Mouse (Mus musculus): ENCODE data around the gene Ap2m1. TPM values are rescaled to one million over a fixed set of nuclear protein-coding genes. Genes with fewer than 3 reads are reported as not detected.

Gene Ap2m1
- total RNA-seq, 1 experiment from 2014 or later = 165 TPM

- no peak for ATAC-seq (replicated peaks; ENCODE audit: low read depth, poor library complexity, severe bottlenecking)
Measured at GRCm38 (mm10) chr16:20523886-20524285, 11.4 kb upstream of the Ap2m1 start.

DNA sequence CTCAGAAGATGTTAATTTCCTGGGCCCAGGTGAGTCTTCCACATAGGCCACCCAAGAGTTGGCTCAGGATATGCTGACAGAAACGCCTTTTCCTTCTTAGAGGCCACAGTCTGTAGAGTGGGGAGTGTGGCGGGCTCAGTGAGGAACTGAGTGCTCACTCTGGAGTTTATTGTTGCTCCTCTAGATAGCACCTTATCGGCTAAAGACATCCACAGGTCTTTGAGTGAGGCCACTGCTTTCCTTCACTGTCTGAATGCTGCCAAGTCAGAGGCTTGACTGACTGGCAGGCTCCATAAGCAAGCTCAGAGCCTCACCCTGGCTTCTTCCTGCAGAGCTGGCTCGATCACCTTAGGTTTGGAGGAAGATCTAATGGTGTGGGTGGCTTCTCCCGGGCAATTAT lies 6.5 kb upstream of the Ap2m1 start:
- ATAC-seq (replicated peaks; ENCODE audit: low read depth, poor library complexity, severe bottlenecking) = 0 out of 2 replicates have a peak, but pooled peaks have one; percentile 15

GRCm38 (mm10) chr16:20529375-20529774 lies 5.9 kb upstream of the Ap2m1 start:
- ATAC-seq (replicated peaks; ENCODE audit: low read depth, poor library complexity, severe bottlenecking) = no peak

GRCm38 (mm10) chr16:20530941-20531340 lies 4.3 kb upstream of the Ap2m1 start:
- ATAC-seq (replicated peaks; ENCODE audit: low read depth, poor library complexity, severe bottlenecking) = no peak

- no peak for ATAC-seq (replicated peaks; ENCODE audit: low read depth, poor library complexity, severe bottlenecking)
Measured at GRCm38 (mm10) chr16:20534617-20535295, 522 bp upstream of the Ap2m1 start.

DNA sequence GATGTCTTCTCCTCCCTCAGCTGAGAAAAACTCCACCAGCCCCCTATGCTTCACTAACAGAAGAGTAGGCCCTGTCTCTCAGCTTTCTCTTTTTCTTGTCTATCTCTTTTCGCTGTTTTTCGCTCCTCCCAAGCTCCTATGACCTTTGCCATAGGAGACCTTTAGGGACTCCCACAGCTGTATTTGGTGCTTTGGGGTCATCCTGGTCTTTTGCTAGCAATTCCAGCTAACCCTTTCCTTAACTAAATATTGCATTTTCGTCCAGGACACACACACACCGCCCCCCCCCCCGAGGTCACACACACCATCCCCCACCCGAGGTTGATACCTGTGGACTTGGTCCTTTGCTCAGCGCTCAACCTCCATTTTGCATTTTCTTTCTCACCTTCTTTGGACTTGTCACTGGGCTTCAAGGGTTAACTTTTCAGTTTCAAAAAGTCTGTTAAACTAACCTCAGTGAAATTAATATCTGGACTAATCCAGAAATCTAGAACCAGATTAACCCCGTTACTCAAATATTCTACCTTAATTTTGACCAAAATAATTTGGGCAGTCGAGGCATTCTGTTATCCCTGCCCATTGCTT lies 895 bp downstream of the Ap2m1 start:
- ATAC-seq (replicated peaks; ENCODE audit: low read depth, poor library complexity, severe bottlenecking) = no peak

DNA sequence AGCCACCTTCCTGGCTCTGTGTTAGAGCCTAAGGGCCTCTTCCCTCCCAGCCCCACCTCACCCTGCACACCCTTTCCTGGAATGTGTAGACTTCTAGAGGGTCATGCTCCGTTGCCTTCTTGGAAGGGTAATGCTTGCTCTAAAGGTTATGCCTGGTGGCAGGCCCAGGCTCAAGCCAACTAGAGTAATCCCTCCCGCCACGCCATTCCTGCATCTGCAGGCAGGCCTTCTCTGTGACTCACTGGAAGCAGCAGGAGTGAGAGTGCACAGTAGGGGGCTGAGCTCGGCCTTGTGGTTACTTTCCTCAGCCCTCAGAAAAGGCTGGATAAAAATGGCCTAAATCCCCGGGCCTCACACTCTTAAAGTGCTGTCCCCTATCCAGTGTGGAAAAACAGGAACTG lies 1.8 kb downstream of the Ap2m1 start:
- ATAC-seq (replicated peaks; ENCODE audit: low read depth, poor library complexity, severe bottlenecking) = no peak

GRCm38 (mm10) chr16:20537601-20538320 lies 2.5 kb downstream of the Ap2m1 start:
- no peak for ATAC-seq (replicated peaks; ENCODE audit: low read depth, poor library complexity, severe bottlenecking)

DNA sequence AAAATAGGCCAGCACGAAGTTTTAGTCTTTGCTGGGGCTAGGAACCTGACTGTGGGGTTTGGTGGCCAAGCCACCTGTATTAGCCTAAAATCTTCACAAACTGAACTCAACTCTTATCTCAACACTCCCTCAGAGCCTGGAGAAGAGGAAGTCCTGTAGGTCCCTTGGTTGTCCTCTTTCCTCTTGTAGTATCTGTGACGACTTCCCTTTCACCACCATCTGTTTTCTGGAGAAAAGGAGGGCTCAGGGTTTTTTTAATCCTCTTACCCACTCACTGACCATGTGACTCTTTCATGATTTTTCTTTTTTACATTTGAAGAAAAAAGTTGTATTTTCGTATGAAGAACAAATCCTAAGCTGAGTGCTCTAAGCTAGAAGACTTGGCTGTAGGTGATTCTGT lies 4.4 kb downstream of the Ap2m1 start:
- ATAC-seq (replicated peaks; ENCODE audit: low read depth, poor library complexity, severe bottlenecking) = 0 out of 2 replicates have a peak, but pooled peaks have one; percentile 8

DNA sequence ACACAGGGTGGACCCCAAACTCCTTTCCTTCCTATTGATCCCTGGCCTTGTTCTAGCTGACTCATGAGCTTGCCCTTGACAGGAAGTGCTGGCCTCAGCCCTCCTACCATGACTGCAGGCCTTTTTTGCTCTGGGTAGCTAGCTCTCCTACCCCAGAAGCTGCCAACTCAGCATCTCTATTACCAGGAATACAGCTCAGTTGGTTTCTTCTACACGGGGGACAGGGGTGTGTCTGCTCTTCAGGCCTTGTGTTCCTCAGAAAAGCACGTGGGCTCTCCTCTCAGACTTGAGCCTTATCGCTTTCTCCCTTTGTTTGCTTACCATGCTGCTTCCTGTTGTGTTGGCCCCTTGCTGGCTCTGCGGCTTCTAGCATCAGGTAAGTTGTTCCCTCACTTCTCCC lies 5.2 kb downstream of the Ap2m1 start:
- no peak for ATAC-seq (replicated peaks; ENCODE audit: low read depth, poor library complexity, severe bottlenecking)

GRCm38 (mm10) chr16:20545696-20546095 lies 10.4 kb downstream of the Ap2m1 start:
- no peak for ATAC-seq (replicated peaks; ENCODE audit: low read depth, poor library complexity, severe bottlenecking)

DNA sequence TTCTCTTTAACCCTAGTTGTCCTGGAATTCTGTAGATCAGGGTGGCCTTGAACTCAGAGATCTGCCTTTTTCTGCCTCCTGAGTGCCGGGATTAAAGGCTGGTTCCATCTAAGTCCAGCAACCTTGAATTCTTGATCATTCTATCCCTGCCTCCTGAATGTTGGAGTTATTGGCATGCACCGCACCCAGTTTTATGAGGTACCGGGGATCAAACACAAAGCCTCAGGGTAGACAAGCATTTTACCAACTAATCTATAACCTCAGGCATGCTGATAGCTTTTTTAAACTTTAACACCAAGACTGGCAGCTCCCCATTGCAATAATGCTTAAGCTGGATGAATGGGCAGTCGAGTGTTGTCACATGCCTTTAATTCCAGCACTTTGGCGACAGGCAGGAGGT lies 12.1 kb downstream of the Ap2m1 start:
- ATAC-seq (replicated peaks; ENCODE audit: low read depth, poor library complexity, severe bottlenecking) = no peak

- ATAC-seq (replicated peaks; ENCODE audit: low read depth, poor library complexity, severe bottlenecking) = peak; percentile 98
Measured at GRCm38 (mm10) chr16:20548096-20548948, 13.0 kb downstream of the Ap2m1 start, which contains the start of gene Abcf3. Gene Abcf3 (plus strand): TSS chr16:20548577.

DNA sequence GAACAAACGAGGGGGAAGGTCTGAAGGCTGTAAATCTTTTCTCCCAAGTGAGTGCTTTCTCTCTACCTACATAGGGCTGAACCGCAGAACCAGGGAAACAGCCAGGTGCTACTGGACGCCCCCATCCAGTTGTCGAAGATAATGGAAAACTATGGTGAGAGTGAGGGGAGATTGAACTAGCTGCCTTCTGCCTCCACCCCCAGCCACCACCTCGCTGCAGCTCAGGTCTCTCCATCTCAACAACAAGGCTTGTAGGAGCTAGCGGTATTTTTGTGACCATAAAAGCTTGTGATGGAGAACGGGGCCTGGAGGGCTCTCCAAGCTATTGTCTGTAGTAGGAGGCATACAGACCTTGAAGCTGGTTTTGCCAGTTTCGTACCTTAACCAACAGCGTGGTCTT lies 13.9 kb downstream of the Ap2m1 start:
- ATAC-seq (replicated peaks; ENCODE audit: low read depth, poor library complexity, severe bottlenecking) = no peak

- no peak for ATAC-seq (replicated peaks; ENCODE audit: low read depth, poor library complexity, severe bottlenecking)
Measured at GRCm38 (mm10) chr16:20551691-20552090, 16.4 kb downstream of the Ap2m1 start.

DNA sequence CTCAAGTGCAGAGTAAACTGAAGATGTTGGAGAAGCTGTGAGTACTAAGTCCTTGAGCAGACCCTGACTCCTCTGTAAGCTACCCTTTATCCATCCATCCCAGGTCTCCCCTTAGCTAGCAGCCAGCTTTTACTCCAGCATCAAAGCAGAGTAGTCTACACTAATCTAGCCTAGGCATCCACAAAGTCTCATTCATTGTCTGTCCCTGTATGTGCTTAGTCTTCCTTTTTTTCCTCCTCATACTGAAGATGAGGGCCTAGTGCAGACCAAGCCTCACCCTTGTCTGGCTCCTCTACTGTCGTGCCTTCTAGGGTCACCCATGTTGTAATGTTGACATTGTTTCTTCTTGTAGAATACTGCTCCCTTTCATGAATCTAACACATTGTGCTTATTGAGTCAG lies 17.3 kb downstream of the Ap2m1 start:
- ATAC-seq (replicated peaks; ENCODE audit: low read depth, poor library complexity, severe bottlenecking) = no peak

GRCm38 (mm10) chr16:20555000-20555399 lies 19.7 kb downstream of the Ap2m1 start:
- no peak for ATAC-seq (replicated peaks; ENCODE audit: low read depth, poor library complexity, severe bottlenecking)

DNA sequence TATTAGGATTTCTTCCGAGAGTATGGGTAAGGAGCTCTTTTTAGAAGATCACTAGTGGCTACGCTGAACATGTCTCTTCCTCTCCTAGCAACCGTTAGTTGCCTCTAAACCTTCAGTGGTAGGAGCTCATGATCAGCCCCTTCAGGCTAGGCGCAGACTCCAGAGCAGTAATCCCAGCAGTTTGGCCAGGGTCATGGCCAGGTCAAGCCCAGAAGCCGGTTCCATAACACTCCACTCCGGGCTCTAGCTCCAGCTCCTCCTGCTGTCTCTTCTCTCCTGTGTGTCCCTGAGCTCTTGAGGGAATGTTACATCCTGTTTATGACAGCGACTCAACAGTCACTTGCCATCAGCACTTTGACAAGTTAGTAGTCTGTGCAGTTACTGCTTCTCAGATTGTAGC lies 22.1 kb downstream of the Ap2m1 start:
- no peak for ATAC-seq (replicated peaks; ENCODE audit: low read depth, poor library complexity, severe bottlenecking)

GRCm38 (mm10) chr16:20565075-20565474 lies 29.8 kb downstream of the Ap2m1 start:
- no peak for ATAC-seq (replicated peaks; ENCODE audit: low read depth, poor library complexity, severe bottlenecking)

- ATAC-seq (replicated peaks; ENCODE audit: low read depth, poor library complexity, severe bottlenecking) = peak; percentile 4; the same call in 1 of the 2 replicates
Measured at GRCm38 (mm10) chr16:20589366-20589938, 54.2 kb downstream of the Ap2m1 start, which contains the start of gene Vwa5b2. Gene Vwa5b2 (plus strand): TSS chr16:20589471.
